Mouse (Mus musculus) common myeloid progenitor, adult 5-6 weeks (primary cell): ENCODE data around the gene 6430531B16Rik. TPM values are rescaled to one million over a fixed set of nuclear protein-coding genes. Genes with fewer than 3 reads are reported as not detected.

ENCODE experiments used
- ATAC-seq: replicated peaks from 2 replicates; pipeline ENCODE4 v1.8.0; 2016; ENCODE audit warnings: low read depth, mild to moderate bottlenecking, moderate TSS enrichment, inconsistent platforms; ENCODE audit not compliant: poor library complexity, severe bottlenecking
- total RNA-seq: library from RNA; stranded (forward); fragments of 200-1000, 187-1606 nt; gene quantifications from 2 replicates; pipeline ENCODE4 v1.2.3, GENCODE M21; 2017

6430531B16Rik gene
- total RNA-seq, 1 experiment from 2014 or later = not detected

- peak; percentile 6; the same call in 1 of the 2 replicates for ATAC-seq
Observed at GRCm38 (mm10) chr7:139972923-139973331, 5.6 kb downstream of the 6430531B16Rik start.

- peak; percentile 62 for ATAC-seq
Observed at GRCm38 (mm10) chr7:139971436-139971835, 7.1 kb downstream of the 6430531B16Rik start.

- ATAC-seq = no peak
Observed at GRCm38 (mm10) chr7:139970979-139971378, 7.6 kb downstream of the 6430531B16Rik start.

- ATAC-seq = no peak
Observed at GRCm38 (mm10) chr7:139970216-139970919, 8.2 kb downstream of the 6430531B16Rik start.

GRCm38 (mm10) chr7:139969348-139970130, 9.0 kb downstream of the 6430531B16Rik start:
- ATAC-seq = no peak

GRCm38 (mm10) chr7:139968428-139968827, 10.1 kb downstream of the 6430531B16Rik start:
- no peak for ATAC-seq

GRCm38 (mm10) chr7:139967175-139967574, 11.4 kb downstream of the 6430531B16Rik start:
- no peak for ATAC-seq

- ATAC-seq = no peak
Observed at GRCm38 (mm10) chr7:139963814-139964213, 14.7 kb downstream of the 6430531B16Rik start.

GRCm38 (mm10) chr7:139961141-139961540, 17.4 kb downstream of the 6430531B16Rik start:
- no peak for ATAC-seq

GRCm38 (mm10) chr7:139957958-139958357, 20.6 kb downstream of the 6430531B16Rik start:
- ATAC-seq = 0 out of 2 replicates have a peak, but pooled peaks have one; percentile 15

GRCm38 (mm10) chr7:139957437-139957836, 21.1 kb downstream of the 6430531B16Rik start:
- ATAC-seq = peak; percentile 50

GRCm38 (mm10) chr7:139956658-139957057, 21.9 kb downstream of the 6430531B16Rik start:
- ATAC-seq = no peak

GRCm38 (mm10) chr7:139955505-139955904, 23.1 kb downstream of the 6430531B16Rik start:
- ATAC-seq = peak; percentile 28; the same call in 1 of the 2 replicates

GRCm38 (mm10) chr7:139951991-139952633, 26.4 kb downstream of the 6430531B16Rik start:
- ATAC-seq = no peak

GRCm38 (mm10) chr7:139951079-139951478, 27.5 kb downstream of the 6430531B16Rik start:
- ATAC-seq = peak; percentile 58

- ATAC-seq = peak; percentile 63
Observed at GRCm38 (mm10) chr7:139950283-139950971, 28.1 kb downstream of the 6430531B16Rik start.

GRCm38 (mm10) chr7:139949893-139950282, 28.7 kb downstream of the 6430531B16Rik start:
- peak; percentile 77 for ATAC-seq

- no peak for ATAC-seq
Observed at GRCm38 (mm10) chr7:139946032-139946431, 32.5 kb downstream of the 6430531B16Rik start.

- ATAC-seq = no peak
Observed at GRCm38 (mm10) chr7:139945516-139945915, 33.0 kb downstream of the 6430531B16Rik start.
